Mouse (Mus musculus) Patski (cell line): ENCODE data around the gene Slc9c1. TPM values are rescaled to one million over a fixed set of nuclear protein-coding genes. Genes with fewer than 3 reads are reported as not detected.

Experiments used
- ATAC-seq: fragments of 100-300 bp; one replicate; pipeline ENCODE4 v1.8.0; 2021
- CTCF ChIA-PET: fragments of 350-600 bp; sonication (Branson Sonifier 250); formaldehyde crosslinking; loops from one replicate; lab custom pipeline; 2022; ENCODE audit warnings: inconsistent platforms; lab: Charles Lee
- POLR2A ChIA-PET: fragments of 350-600 bp; sonication (Branson Sonifier 250); formaldehyde crosslinking; loops from one replicate; lab custom pipeline; 2022; ENCODE audit warnings: antibody characterized with exemption, inconsistent platforms; lab: Charles Lee
- DNase-seq: peaks from one replicate; pipeline ENCODE4 v3.0.0-alpha.2; 2011; ENCODE audit warnings: low read depth, low spot score
- H3K27me3 ChIP-seq: fragments of 371-371 bp; one replicate; pipeline ENCODE4 v1.5.1; 2021
- CTCF ChIP-seq: fragments of 100-300 bp; IDR thresholded peaks from one replicate; pipeline ENCODE4 v1.5.1; 2021
- in situ Hi-C: fragments of 300-500 bp; cut with MboI; formaldehyde crosslinking; loops from 3 replicates; pipeline ENCODE4 v1.11.1; 2018; ENCODE audit warnings: low pct_unique_long_range_greater_than_20kb, mixed read lengths
- polyA plus RNA-seq: library from polyadenylated mRNA; unstranded; gene quantifications from one replicate; pipeline ENCODE4 v1.2.3, GENCODE M21; 2021

Slc9c1 gene
- polyA plus RNA-seq, 1 experiment from 2014 or later = not detected

- no peak for TF ChIP-seq CTCF
- H3K27me3 ChIP-seq = no peaks in the 10 kb centered on the region
- ChIA-PET CTCF (no interaction called here), POLR2A (no interaction called here)
- DNase-seq (no peak), ATAC-seq (no peak)
- in situ Hi-C loops = no loop called here
Measured at GRCm38 (mm10) chr16:45651497-45651896, 116.4 kb downstream of the Slc9c1 start.

DNA sequence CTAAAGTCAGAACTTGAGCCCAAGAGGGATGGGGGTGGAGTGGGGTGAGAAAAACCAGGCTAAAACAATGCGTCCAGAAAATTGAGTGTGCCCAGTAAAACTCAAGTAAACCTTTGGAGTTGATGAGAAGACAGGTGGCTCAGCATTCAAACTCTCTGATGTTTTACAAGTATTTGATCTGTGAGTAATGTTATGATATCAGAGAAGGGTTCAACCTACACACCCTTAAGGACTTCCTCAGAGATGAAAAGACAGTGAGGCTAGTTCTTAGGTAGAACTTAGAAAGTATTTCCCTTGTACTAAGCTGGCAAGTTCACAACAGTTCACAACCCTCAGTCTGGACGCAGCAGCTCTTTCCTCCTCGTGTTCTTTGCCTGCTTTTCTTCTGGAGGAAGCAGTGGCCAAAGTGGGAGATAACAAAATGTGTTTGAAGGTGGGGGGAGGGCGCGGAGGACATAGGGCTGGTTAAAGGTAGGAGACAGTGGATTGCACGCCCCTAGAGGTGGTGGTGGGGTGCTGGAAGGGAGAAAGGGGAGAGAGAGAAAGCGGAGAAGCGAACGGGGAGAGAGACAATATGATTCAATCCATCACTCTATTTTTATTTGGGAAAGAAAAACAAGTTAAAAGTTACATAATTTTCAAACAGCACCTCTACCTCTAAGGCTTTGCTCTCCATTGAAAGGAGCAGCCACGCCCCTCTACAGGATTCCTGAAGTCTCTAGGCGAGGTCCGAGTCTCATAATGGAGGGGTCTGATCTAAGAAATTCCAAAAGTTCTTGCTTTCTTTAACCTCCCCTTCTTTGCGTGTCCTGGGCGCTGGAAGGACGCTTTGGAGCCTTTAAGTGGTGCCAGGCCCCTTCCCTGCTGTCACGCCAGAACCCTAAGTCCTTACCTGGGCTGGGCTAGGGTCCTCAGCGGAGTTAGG is 118.2 kb downstream of the Slc9c1 start:
- H3K27me3 ChIP-seq = no peaks in the 10 kb centered on the region
- ChIA-PET CTCF (interaction anchor here (0.6 kb wide), 1 partner anchor 13 kb away, joined by 3 read pairs; no protein-coding TSS in a partner anchor), POLR2A (no interaction called here)
- ATAC-seq = no peak
- in situ Hi-C loops = no loop called here
- TF ChIP-seq CTCF = no peak
- no peak for DNase-seq

DNA sequence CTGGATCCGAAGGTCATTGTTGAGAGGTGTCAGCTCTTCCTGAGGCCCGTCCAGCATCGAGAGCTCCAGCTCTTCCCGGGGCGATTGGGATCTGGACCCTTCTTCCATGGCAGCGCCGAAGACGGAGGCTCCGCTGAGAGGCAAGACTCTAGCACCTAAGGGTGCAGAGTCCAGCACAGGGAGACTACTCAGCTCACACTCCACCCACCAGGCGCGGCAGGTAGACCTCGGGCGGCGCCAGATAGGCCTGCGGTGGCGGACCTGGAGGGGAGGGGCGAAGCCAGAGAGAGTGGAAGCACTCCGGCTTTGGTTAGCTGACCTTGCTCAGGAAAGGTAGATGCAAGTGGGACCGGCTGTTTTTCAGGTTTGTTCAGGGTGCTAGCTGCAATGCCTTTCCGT is 118.8 kb downstream of the Slc9c1 start, which contains the start of gene BC016579:
BC016579 (minus strand) TSS at position 135 of the 399 bp plus-strand sequence.
- no peak for ATAC-seq
- ChIA-PET CTCF (no interaction called here), POLR2A (no interaction called here)
- in situ Hi-C loops = no loop called here
- no peak for TF ChIP-seq CTCF
- no peak for DNase-seq
- H3K27me3 ChIP-seq = no peaks in the 10 kb centered on the region

GRCm38 (mm10) chr16:45654465-45654864 is 119.4 kb downstream of the Slc9c1 start:
- TF ChIP-seq CTCF = no peak
- DNase-seq (no peak), ATAC-seq (no peak)
- CTCF ChIA-PET = no interaction called here
- POLR2A ChIA-PET = no interaction called here
- in situ Hi-C loops = no loop called here
- H3K27me3 ChIP-seq = no peaks in the 10 kb centered on the region

Other genes starting within 250 kb of the Slc9c1 start
- 0.47 TPM for gene Cd200, start 126.3 kb upstream of the Slc9c1 start, polyA plus RNA-seq
- gene Gm609, start 42.3 kb upstream of the Slc9c1 start, polyA plus RNA-seq = not detected
- gene Gm17783, start 3.3 kb upstream of the Slc9c1 start, polyA plus RNA-seq = not detected
- not detected for gene Gcsam, start 75.1 kb downstream of the Slc9c1 start, polyA plus RNA-seq
- gene BC016579, start 118.8 kb downstream of the Slc9c1 start, polyA plus RNA-seq = not detected
- gene Tmprss7, start 158.3 kb downstream of the Slc9c1 start, polyA plus RNA-seq = not detected
- gene Tagln3, start 189.3 kb downstream of the Slc9c1 start, polyA plus RNA-seq = 0.35 TPM
- 17.3 TPM for gene Abhd10, start 207.6 kb downstream of the Slc9c1 start, polyA plus RNA-seq